In the genomic region with DNA sequence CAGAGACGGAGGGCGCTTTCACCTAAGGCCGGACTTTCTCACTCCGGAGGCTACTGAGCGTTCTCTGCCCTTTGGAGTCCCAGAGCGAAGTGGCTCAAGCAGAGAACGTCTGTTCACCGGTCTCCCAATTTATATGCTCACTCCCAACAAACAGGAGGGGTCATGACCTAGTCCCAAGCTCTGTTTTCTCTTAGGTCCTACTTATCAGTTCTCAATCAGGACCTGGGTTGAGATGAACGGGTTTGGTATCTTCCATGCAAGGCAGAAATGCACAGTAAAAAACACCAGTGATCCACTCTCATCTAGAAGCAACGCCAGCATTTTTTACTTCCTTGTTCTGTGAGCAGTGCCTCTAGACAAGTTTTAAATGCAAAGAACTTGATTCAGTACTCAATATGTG, we compare ENCODE assay signal across 12 mouse cellular contexts. TPM values are rescaled to one million over a fixed set of nuclear protein-coding genes. Genes with fewer than 3 reads are reported as not detected.
DNase-seq lines count a peak whose midpoint lies in the region; ATAC-seq lines count a peak whose summit lies in the region.
"Had no signal": no experiment of that assay in that cellular context is flagged by ENCODE, and none has a peak within 500 bp of the region (broad histone marks: within the 10 kb centered on the region; RNA-seq: fewer than 3 reads in every experiment).

A gene (minus strand): TSS at position 101 of the 400 bp plus-strand sequence.

- no peak within 1 kb of the TSS for H3K9ac ChIP-seq in intestine, embryonic 15.5 days
- no peak within 1 kb of the TSS for H3K9ac ChIP-seq in neural tube, embryonic 12.5 days

- DNase-seq in left cerebral cortex, postnatal 4 days: no peak
- DNase-seq in left cerebral cortex, postnatal 36 days (ENCODE audit: low spot score in 2 of 2): no peak
- no peak for DNase-seq in forebrain, embryonic 10.5 days (ENCODE audit: extremely low spot score, low spot score)
- DNase-seq in cerebellum, adult 11 months: no peak
- DNase-seq in spleen, postnatal 10 days (ENCODE audit: low spot score in 2 of 2): no peak
- DNase-seq in frontal cortex, postnatal 10 days (ENCODE audit: low spot score in 2 of 2): no peak
- DNase-seq: heart, postnatal 36 days; layer of hippocampus, postnatal 36 days; thymus, postnatal 4 days had no signal

- no peaks in the 10 kb centered on the region for H3K9me3 ChIP-seq in forebrain, embryonic 10.5 days
- no peaks in the 10 kb centered on the region for H3K9me3 ChIP-seq in intestine, embryonic 15.5 days
- no peaks in the 10 kb centered on the region for H3K9me3 ChIP-seq in neural tube, embryonic 12.5 days

- H3K27ac ChIP-seq in forebrain, embryonic 10.5 days: no peak within 1 kb of the TSS
- no peak within 1 kb of the TSS for H3K27ac ChIP-seq in intestine, embryonic 15.5 days
- no peak within 1 kb of the TSS for H3K27ac ChIP-seq in neural tube, embryonic 12.5 days

- no peak for ATAC-seq in intestine, embryonic 15.5 days
- ATAC-seq in neural tube, embryonic 12.5 days (ENCODE audit: low FRiP score, low read depth): no peak

- no peak within 1 kb of the TSS for H3K4me3 ChIP-seq in forebrain, embryonic 10.5 days
- no peak within 1 kb of the TSS for H3K4me3 ChIP-seq in intestine, embryonic 15.5 days (replicated peaks)
- no peak within 1 kb of the TSS for H3K4me3 ChIP-seq in neural tube, embryonic 12.5 days

- H3K36me3 ChIP-seq in forebrain, embryonic 10.5 days (replicated peaks): no peaks in the 10 kb centered on the region
- no peaks in the 10 kb centered on the region for H3K36me3 ChIP-seq in intestine, embryonic 15.5 days
- no peaks in the 10 kb centered on the region for H3K36me3 ChIP-seq in neural tube, embryonic 12.5 days

- H3K4me2 ChIP-seq in intestine, embryonic 15.5 days (replicated peaks): no peak within 1 kb of the TSS
- H3K4me2 ChIP-seq in neural tube, embryonic 12.5 days (replicated peaks): no peak within 1 kb of the TSS

- no peaks in the 10 kb centered on the region for H3K27me3 ChIP-seq in forebrain, embryonic 10.5 days (ENCODE audit: poor library complexity, severe bottlenecking)
- no peaks in the 10 kb centered on the region for H3K27me3 ChIP-seq in intestine, embryonic 15.5 days (replicated peaks)
- H3K27me3 ChIP-seq in neural tube, embryonic 12.5 days (replicated peaks): no peaks in the 10 kb centered on the region

- no peaks in the 10 kb centered on the region for H3K4me1 ChIP-seq in forebrain, embryonic 10.5 days
- no peaks in the 10 kb centered on the region for H3K4me1 ChIP-seq in intestine, embryonic 15.5 days (replicated peaks)
- no peaks in the 10 kb centered on the region for H3K4me1 ChIP-seq in neural tube, embryonic 12.5 days

- WGBS in forebrain, embryonic 10.5 days: 76% methylated on average over 10 of the region's 10 CpGs
- 50% methylated on average over 10 of the region's 10 CpGs for WGBS in intestine, embryonic 15.5 days
- 74% methylated on average over 10 of the region's 10 CpGs for WGBS in neural tube, embryonic 12.5 days

- intact Hi-C loops in left cerebral cortex, postnatal 4 days (cut with DNase I): no loop called here
- intact Hi-C loops in left cerebral cortex, postnatal 36 days (cut with DNase I): no loop called here

RNA-seq across cellular contexts. Expression of the gene that starts here (rescaled TPM):
- total RNA-seq in left cerebral cortex, postnatal 4 days (2021): 10 to 100 TPM; 17.0 to 19.5 TPM
- total RNA-seq in left cerebral cortex, postnatal 36 days (2021): 1 to 10 TPM; 3.6 to 3.9 TPM
- polyA plus RNA-seq in forebrain, embryonic 10.5 days (2016; fragmentation: Nextera tagmentation; extraction: Ambion mirVana): 76.4 and 77.1 TPM in 2 replicates
- 15.6 and 18.3 TPM in 2 replicates for polyA plus RNA-seq in intestine, embryonic 15.5 days (2015; fragmentation: Nextera tagmentation; extraction: Ambion mirVana)
- polyA plus RNA-seq in neural tube, embryonic 12.5 days (2016; fragmentation: Nextera tagmentation; extraction: Ambion mirVana): 42.9 and 46.6 TPM in 2 replicates
- total RNA-seq: megakaryocyte, adult 5-6 weeks had no signal
